Mouse (Mus musculus) kidney, postnatal 0 days (tissue): ENCODE results near the gene Zfp426. TPM values are rescaled to one million over a fixed set of nuclear protein-coding genes. Genes with fewer than 3 reads are reported as not detected.

Experiments
- ATAC-seq: fragments of 200-750 bp; cut with Nextera tagmentation; replicated peaks from 2 replicates; pipeline ENCODE4 v1.8.0; 2017; ENCODE audit warnings: low read depth, moderate number of reproducible peaks, moderate TSS enrichment, moderate library complexity; ENCODE audit not compliant: low FRiP score
- DNase-seq: peaks from one replicate; pipeline ENCODE4 v3.0.0-alpha.2; 2016; ENCODE audit warnings: low spot score
- H3K27ac ChIP-seq: fragments of 300-500 bp; sonication (generic); 2 replicates; pipeline ENCODE4 v1.5.1; 2014; ENCODE audit warnings: mild to moderate bottlenecking
- H3K27me3 ChIP-seq: fragments of 300-500 bp; sonication (generic); 2 replicates; pipeline ENCODE4 v1.6.1; 2014; ENCODE audit warnings: low read length, mixed read lengths; ENCODE audit not compliant: insufficient read depth
- H3K36me3 ChIP-seq: fragments of 300-500 bp; sonication (generic); 2 replicates; pipeline ENCODE4 v1.6.1; 2014; ENCODE audit warnings: low read length, mixed read lengths; ENCODE audit not compliant: insufficient read depth
- H3K4me1 ChIP-seq: fragments of 300-500 bp; sonication (generic); replicated peaks from 2 replicates; pipeline ENCODE4 v1.6.1; 2014; ENCODE audit warnings: antibody characterized with exemption, low read length, mixed read lengths; ENCODE audit not compliant: insufficient read depth
- H3K4me2 ChIP-seq: fragments of 300-500 bp; sonication (generic); 2 replicates; pipeline ENCODE4 v1.6.1; 2014; ENCODE audit warnings: mild to moderate bottlenecking, low read length, moderate library complexity, mixed read lengths
- H3K4me3 ChIP-seq: fragments of 300-500 bp; sonication (generic); replicated peaks from 2 replicates; pipeline ENCODE4 v1.5.1; 2014; ENCODE audit warnings: low read depth, low read length
- H3K9ac ChIP-seq: fragments of 300-500 bp; sonication (generic); 2 replicates; pipeline ENCODE4 v1.6.1; 2014; ENCODE audit warnings: low read depth, low read length
- H3K9me3 ChIP-seq: fragments of 300-500 bp; sonication (generic); replicated peaks from 2 replicates; pipeline ENCODE4 v1.6.1; 2016; ENCODE audit warnings: low read length, inconsistent platforms, mixed read lengths
- CTCF ChIP-seq: IDR thresholded peaks from 2 replicates; pipeline ENCODE4 v1.5.1; 2016; ENCODE audit warnings: antibody characterized with exemption, low read depth, mild to moderate bottlenecking, moderate library complexity
- WGBS: fragments of 180-500 bp; shearing (Covaris S2); extraction: QIAGEN DNeasy Blood & Tissue Kit; methylation state at CpG from one replicate; pipeline ENCODE4 v1.1.7; 2014; 5-methylcytosine and 5-hydroxymethylcytosine counted together
- polyA plus RNA-seq: library from polyadenylated mRNA; unstranded; fragments of >200 nt; fragmentation: Nextera tagmentation; extraction: Ambion mirVana; gene quantifications from 2 replicates; pipeline ENCODE4 v1.2.1, GENCODE M21; 2015

Gene Zfp426
- polyA plus RNA-seq, result 18.2 and 19.3 TPM in 2 replicates

- ATAC-seq, result peak; percentile 94
- no peaks in the 10 kb centered on the region for H3K9me3 ChIP-seq
- DNase-seq, result peak; percentile 94
- H3K4me3 ChIP-seq, result peak within 1 kb of the TSS; percentile 91
- WGBS, result 1% methylated on average over 40 of the region's 40 CpGs
- peak within 1 kb of the TSS; percentile 69 for H3K4me2 ChIP-seq
- no peaks in the 10 kb centered on the region for H3K27me3 ChIP-seq
- 0 out of 2 replicates have a peak, but pooled peaks cover 3% of the 10 kb centered on the region for H3K4me1 ChIP-seq
- peaks cover 10% of the 10 kb centered on the region; the same call in 1 of the 2 replicates for H3K36me3 ChIP-seq
- peak within 1 kb of the TSS; percentile 92 for H3K9ac ChIP-seq
- H3K27ac ChIP-seq, result peak within 1 kb of the TSS; percentile 97
- no peak for TF ChIP-seq CTCF
These were observed at the start of gene Zfp426 for GRCm38 (mm10) chr9:20492527-20493233. Gene Zfp426, minus strand, starts transcription at chr9:20492746.

- no peak for TF ChIP-seq CTCF
These were observed 44.1 kb upstream of the Zfp426 start for GRCm38 (mm10) chr9:20536598-20536997.

GRCm38 (mm10) chr9:20534326-20534926 is 41.9 kb upstream of the Zfp426 start:
- DNase-seq (no peak), ATAC-seq (no peak)
- H3K4me1 ChIP-seq, result no peaks in the 10 kb centered on the region
- no peaks in the 10 kb centered on the region for H3K9me3 ChIP-seq
- H3K27me3 ChIP-seq, result no peaks in the 10 kb centered on the region
- no peak overlapping the region for H3K27ac ChIP-seq
- H3K4me2 ChIP-seq, result no peak overlapping the region
- 77% methylated on average over 8 of the region's 8 CpGs for WGBS
- H3K9ac ChIP-seq, result no peak overlapping the region
- H3K36me3 ChIP-seq, result no peaks in the 10 kb centered on the region
- H3K4me3 ChIP-seq, result no peak overlapping the region
- TF ChIP-seq CTCF, result no peak

More at GRCm38 (mm10) chr9:20536598-20536997, 44.1 kb upstream of the Zfp426 start:
- ATAC-seq, result no peak
- no peaks in the 10 kb centered on the region for H3K27me3 ChIP-seq
- H3K9me3 ChIP-seq, result no peaks in the 10 kb centered on the region
- no peak overlapping the region for H3K4me2 ChIP-seq
- no peak overlapping the region for H3K9ac ChIP-seq
- DNase-seq, result no peak
- 78% methylated on average over 2 of the region's 2 CpGs for WGBS
- no peak overlapping the region for H3K4me3 ChIP-seq
- H3K4me1 ChIP-seq, result no peaks in the 10 kb centered on the region
- H3K27ac ChIP-seq, result no peak overlapping the region
- no peaks in the 10 kb centered on the region for H3K36me3 ChIP-seq

- H3K9me3 ChIP-seq, result no peaks in the 10 kb centered on the region
- no peaks in the 10 kb centered on the region for H3K27me3 ChIP-seq
- peak within 1 kb of the TSS; percentile 95 for H3K9ac ChIP-seq
- DNase-seq (peak; percentile 94), ATAC-seq (peak; percentile 94)
- H3K4me3 ChIP-seq, result peak within 1 kb of the TSS; percentile 94
- peak within 1 kb of the TSS; percentile 98 for H3K27ac ChIP-seq
- whole genome bisulfite sequencing, result under 1% methylated on average over 46 of the region's 46 CpGs
- TF ChIP-seq CTCF, result no peak
- 0 out of 2 replicates have a peak, but pooled peaks cover 3% of the 10 kb centered on the region for H3K36me3 ChIP-seq
- H3K4me2 ChIP-seq, result peak within 1 kb of the TSS; percentile 75
- H3K4me1 ChIP-seq, result peaks cover 4% of the 10 kb centered on the region; the same call in 1 of the 2 replicates
These were observed 28.9 kb upstream of the Zfp426 start, which contains the start of gene Zfp266 for GRCm38 (mm10) chr9:20521306-20521957. Gene Zfp266, minus strand, starts transcription at chr9:20521417.

- H3K27me3 ChIP-seq, result no peaks in the 10 kb centered on the region
- H3K9me3 ChIP-seq, result no peaks in the 10 kb centered on the region
- DNase-seq (peak; percentile 63), ATAC-seq (no peak)
- peak overlapping the region; percentile 98 for H3K27ac ChIP-seq
- TF ChIP-seq CTCF, result no peak
- peaks cover 6% of the 10 kb centered on the region; the same call in 1 of the 2 replicates for H3K36me3 ChIP-seq
- H3K4me2 ChIP-seq, result peak overlapping the region; percentile 75
- WGBS, result 0% methylated on average over 17 of the region's 17 CpGs
- peak overlapping the region; percentile 95 for H3K9ac ChIP-seq
- peak overlapping the region; percentile 94 for H3K4me3 ChIP-seq
- H3K4me1 ChIP-seq, result peaks cover 4% of the 10 kb centered on the region; the same call in 1 of the 2 replicates
These were observed 28.1 kb upstream of the Zfp426 start for GRCm38 (mm10) chr9:20520531-20521210.
